Mouse (Mus musculus) cerebellum, adult 11 months (tissue): ENCODE results near the gene Evc.
A peak's percentile ranks its signal among the peaks of the same experiment; 100 is the strongest.

Experiments used
- DNase-seq: peaks from one replicate; pipeline ENCODE4 v3.0.0; 2022

Evc gene

GRCm38 (mm10) chr5:37298370-37298769 lies 38.3 kb downstream of the Evc start:
- no peak for DNase-seq

DNA sequence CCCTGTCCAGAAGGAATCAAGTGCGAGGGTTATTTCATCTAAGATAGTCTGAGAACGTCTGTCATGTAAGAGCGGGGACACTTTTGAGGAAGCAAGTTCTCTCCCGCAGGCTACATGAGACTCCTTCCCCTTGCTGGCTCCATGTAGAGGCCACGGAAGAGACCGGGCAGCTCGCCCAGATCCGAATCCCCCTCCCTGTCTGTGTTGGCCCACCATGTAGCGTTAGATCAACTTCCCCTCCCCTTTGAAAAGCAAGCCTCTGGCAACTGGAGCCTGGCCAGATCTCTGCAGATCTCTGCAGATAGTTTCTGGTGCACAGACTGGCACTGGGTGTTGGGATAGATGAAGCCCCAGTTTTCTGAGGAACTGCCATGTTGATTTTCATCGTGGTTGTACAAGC lies 40.0 kb downstream of the Evc start:
- DNase-seq: no peak

DNA sequence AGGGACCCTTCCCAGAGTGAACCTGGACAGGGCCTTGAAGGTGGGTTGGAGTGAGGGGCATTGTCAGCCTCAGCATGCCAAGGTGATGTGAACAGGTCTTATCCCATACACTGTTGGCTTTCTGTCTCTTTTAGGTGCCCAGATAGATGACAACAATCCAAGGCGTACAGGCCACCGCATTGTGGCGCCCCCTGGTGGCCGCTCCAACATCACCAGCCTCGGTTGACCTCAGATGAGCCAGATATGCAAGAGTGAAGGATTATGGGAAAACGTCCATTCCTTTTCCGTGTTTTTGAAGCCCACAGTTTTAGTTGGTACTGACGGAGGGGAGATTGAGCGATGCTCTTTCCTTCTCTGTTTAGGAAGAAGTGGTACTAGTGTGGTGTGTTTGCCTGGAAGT lies 45.7 kb downstream of the Evc start:
- peak; percentile 30 for DNase-seq

- DNase-seq: peak; percentile 31
Observed at GRCm38 (mm10) chr5:37289236-37289635, 47.5 kb downstream of the Evc start.

DNA sequence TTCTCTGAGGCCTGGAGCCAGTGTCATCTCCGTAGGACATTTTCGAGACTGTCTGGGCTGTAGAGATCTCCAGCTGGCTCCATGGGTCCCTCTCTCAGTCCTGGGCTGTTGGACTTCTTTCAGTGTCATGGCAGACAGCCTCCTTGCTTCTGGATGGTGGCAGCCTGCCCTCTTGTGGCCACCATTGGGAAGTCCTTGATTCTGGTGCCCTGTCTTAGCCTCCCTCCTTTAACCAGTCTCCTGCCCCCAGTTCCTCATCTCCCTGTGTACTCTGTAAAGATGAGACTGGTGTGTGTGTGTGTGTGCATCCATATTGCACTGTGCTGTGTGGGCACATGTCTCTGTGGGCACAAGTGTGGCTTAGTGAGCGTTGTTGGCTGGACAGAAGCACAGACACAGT lies 48.3 kb downstream of the Evc start:
- DNase-seq: peak; percentile 66

GRCm38 (mm10) chr5:37281021-37281420 lies 55.7 kb downstream of the Evc start:
- DNase-seq: no peak

DNA sequence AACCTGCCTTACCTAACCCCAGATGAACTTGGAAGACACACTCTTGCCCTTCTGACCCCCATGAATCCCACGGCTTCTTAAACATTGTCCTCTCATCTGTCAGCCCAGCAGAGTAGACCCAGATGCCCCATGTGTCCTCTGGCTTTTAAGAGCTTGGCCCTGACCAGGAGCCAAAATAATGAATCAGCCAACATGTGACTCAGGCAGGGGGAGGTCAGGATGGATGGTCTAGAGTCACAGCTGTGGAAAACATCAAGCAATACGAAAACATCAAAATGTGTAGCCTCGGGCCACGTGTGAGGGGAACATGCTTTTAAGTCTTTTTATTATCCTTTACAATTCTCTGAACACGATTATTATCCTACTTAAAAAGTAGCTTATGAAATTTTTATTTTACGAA lies 72.9 kb downstream of the Evc start:
- DNase-seq: no peak

DNA sequence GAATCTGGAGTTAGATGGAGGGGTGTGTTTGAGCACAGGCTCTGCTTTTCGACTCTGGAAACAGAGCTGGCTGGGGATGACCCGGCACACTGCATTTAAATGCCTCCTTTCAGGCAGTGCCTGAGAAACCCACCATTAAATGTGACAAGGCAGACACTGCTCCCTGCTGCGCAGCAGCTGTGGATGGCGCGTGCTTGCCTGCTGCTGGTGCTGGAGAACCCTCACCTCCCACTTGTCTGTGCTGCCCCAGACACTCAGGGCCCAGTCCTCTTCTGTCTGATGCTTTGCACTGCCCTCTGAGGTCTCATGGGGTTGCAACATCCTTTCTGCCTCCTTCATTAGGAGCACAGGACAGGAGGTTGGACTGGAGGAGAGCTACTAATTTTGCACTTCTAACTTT lies 75.0 kb downstream of the Evc start:
- no peak for DNase-seq

GRCm38 (mm10) chr5:37257243-37257642 lies 79.5 kb downstream of the Evc start:
- DNase-seq: no peak

DNA sequence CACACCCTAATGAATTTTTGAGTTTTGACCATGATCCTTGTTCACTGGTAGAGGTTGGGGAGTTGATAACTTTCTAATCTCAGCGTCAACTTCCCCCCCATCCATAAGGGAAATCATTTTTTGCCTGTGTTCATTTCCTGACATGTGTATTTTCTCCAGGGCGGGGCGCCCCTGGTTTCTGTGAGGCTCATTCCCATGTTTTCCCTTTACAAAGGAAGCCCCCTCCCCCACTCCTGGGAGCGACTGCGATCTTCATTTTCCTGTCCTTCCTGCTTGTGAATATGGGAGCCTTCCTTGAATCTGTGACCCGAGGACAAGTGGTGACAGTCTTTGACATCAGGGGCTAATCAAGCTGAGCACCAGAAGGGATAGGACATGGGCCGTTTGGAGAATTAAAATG lies 79.9 kb downstream of the Evc start:
- no peak for DNase-seq

DNA sequence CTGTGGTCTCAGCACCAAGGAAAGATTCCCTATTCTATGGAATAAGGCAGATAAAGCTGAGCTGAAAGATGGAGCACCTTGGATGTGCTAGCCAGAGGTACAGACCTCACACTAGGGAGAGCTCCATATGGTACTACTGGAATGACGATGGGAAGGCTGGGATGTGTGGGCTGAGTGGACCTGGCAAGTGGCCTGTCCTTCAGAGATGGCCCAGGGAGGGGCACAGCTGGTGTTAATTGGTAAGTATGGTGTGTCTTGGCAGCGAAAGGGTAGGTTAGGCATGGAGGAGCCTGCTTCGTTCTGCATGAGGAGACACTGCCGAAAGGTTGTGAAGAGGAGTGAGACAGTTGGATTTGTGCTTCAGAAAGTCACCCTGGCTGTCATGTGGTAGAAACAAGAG lies 82.2 kb downstream of the Evc start:
- peak; percentile 31 for DNase-seq

- DNase-seq: no peak
Observed at GRCm38 (mm10) chr5:37252101-37252804, 84.4 kb downstream of the Evc start.

DNA sequence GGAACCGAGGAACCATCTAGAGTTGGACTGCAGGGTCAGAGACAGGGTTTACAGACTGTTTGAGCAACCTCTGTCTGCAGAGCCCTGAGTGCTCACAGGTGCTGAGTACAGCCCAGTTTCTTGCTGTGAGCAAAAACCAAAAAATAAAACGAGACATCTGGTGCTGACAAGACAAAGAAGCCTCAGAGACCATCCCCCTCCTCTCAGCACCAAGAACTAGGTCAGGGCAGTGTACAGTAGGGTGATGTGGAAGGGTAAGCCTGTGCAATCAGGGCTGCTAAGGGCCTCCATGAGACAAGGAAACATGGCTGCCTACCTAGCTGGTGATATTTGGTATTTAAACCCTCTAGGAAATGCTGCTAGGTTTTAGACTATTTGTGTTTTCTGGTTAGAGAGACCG lies 85.1 kb downstream of the Evc start:
- no peak for DNase-seq

GRCm38 (mm10) chr5:37248870-37249269 lies 87.8 kb downstream of the Evc start:
- no peak for DNase-seq

DNA sequence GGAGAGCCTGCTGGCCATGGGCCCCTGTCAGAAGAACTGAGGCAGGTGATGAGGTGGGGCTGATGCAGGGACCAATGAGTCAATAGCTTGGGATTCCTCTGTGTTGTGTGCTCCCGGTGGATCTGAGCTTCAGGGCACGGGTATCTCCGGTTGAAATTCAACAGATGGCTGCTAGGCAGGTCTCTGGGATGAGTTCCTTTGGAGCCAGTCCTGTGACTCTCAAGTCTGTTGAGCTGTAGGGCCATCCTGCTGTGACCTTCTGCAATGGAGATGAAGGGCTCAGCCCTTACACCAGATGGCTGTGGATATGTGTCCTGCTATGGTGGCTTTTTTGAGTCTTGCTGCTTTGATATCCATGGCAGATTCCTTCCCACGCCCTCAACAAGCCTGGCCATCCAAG lies 89.2 kb downstream of the Evc start:
- DNase-seq: peak; percentile 68

GRCm38 (mm10) chr5:37246138-37246910 lies 90.4 kb downstream of the Evc start:
- peak; percentile 54 for DNase-seq

GRCm38 (mm10) chr5:37245651-37246050 lies 91.0 kb downstream of the Evc start:
- DNase-seq: peak; percentile 77

- DNase-seq: peak; percentile 46
Observed at GRCm38 (mm10) chr5:37244666-37245242, 91.9 kb downstream of the Evc start.

- peak; percentile 68 for DNase-seq
Observed at GRCm38 (mm10) chr5:37244161-37244560, 92.5 kb downstream of the Evc start.

DNA sequence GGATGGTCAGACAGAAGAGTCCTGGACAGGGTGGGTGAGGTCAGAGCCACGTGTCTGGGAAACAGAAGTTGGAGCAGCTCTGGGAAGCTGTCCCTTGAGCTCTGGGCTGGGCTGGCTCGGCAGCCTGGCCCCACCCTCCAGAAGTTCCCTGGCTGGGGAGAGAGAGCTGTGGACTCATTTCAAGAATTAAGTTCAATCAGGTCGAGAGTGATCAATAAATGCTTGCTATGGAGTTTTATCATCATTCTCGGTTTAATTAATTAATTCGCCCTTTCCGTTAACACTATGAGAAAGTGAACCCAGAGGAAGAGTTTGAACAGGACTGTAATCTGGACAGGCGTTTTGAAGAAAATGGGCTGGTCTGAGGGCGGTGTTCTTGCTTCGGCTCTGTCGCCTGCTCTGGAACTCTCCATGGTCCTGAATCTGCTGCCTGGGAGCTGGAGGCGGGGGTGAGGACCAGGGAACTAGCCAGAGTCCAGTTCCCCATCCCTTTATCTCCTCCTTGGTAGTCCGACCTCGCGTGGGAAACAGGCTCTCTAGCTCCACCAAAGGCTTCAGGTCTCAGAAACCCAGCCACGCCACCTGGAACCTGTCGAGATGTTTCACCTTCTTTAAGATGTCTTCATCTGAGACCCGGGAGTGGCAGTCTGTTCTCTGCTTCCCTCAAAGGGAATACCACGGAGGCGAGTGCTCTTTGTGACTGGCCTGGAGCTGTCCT lies 93.4 kb downstream of the Evc start:
- peak; percentile 32 for DNase-seq

DNA sequence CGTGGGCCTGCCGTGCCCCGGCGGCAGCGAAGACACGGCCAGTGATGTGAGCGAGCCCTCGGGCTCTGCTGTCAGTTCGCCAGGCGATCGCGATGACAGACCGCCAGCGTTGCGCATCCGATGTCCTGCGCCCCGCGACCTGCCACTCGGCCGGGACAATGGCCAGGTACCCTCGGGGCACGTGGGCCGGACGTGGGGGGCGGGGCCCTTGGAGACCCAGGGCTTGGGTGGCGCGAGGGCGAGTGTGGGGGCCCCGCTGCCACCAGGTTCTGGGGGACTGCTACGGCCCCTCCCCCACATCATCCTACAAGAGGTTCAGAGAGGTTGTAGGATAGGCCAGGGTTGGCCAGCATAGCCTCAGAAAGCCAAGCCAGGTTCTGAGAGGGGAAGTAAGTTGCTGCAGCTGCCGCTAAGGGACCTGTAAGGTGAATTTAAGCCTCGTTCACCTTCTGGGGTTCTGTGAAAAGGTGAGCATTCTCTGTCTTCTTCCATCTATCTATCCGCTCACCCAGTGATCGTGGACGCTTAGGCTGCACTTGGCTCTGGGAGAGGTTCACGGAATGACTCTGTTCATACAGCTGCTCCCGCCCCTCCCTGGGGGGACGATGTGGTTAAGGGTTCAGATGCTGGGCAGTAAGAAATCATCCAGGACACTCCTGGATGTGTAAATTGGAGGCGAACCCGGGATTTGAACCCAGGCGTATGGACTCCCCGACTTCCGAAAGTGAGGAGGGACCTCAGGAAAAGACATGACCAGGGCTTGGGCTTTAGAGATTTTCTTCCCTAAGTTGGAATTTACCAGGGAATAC lies 94.1 kb downstream of the Evc start:
- peak; percentile 75 for DNase-seq

DNA sequence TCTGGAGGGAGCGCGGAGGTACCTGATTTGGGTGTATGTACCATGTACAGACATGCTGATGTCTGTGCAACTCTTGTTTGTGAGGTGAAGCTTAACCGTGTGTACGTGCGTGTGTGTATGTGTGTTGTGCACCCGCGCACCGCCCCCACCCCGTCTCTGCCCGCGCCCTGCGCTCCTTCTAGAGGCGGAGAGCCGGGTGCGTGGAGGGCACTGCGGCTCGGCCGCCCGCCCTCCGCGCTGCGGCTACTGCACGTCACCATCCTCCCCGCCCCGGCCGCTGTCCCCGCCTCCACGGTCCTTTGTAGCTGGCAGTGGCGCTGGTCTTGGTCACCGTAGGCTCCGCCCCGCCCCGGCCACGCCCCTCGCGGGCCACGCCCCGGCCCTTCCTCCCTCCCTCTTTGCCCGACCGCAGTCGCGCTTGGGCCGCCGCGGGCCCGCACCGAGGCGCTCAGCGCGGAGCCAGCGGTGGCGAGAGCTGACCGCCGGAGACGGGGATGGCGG lies 95.0 kb downstream of the Evc start, which contains the start of gene Crmp1:
Gene Crmp1, plus strand, starts transcription at position 290 of the 501 bp plus-strand sequence.
- peak; percentile 96 for DNase-seq
